Mouse (Mus musculus) activated CD4-positive, CD25-positive, alpha-beta regulatory T cell, adult 4 months (primary cell): Measurements from ENCODE around the gene Dach1. TPM values are rescaled to one million over a fixed set of nuclear protein-coding genes. Genes with fewer than 3 reads are reported as not detected.

Source experiments
- ATAC-seq: one replicate; pipeline ENCODE4 v1.8.0; 2017
- polyA plus RNA-seq, 2 experiments: library from polyadenylated mRNA; unstranded; fragments of 100-300 nt; shearing (Covaris generic); gene quantifications; one replicate each; pipeline ENCODE4 v1.2.1; 2017

Gene Dach1
- not detected for polyA plus RNA-seq

- ATAC-seq = no peak
Observed at GRCm38 (mm10) chr14:98169421-98170076, at the start of gene Dach1. Gene Dach1, minus strand, starts transcription at chr14:98169765.

GRCm38 (mm10) chr14:98200089-98200488 lies 30.5 kb upstream of the Dach1 start:
- ATAC-seq = no peak

- ATAC-seq = no peak
Observed at GRCm38 (mm10) chr14:98181545-98181944, 12.0 kb upstream of the Dach1 start.

- no peak for ATAC-seq
Observed at GRCm38 (mm10) chr14:98173831-98174230, 4.3 kb upstream of the Dach1 start.

- no peak for ATAC-seq
Observed at GRCm38 (mm10) chr14:98172394-98172905, 2.9 kb upstream of the Dach1 start.

GRCm38 (mm10) chr14:98171861-98172260 lies 2.3 kb upstream of the Dach1 start:
- ATAC-seq = no peak

GRCm38 (mm10) chr14:98168908-98169401 lies 610 bp downstream of the Dach1 start:
- no peak for ATAC-seq

GRCm38 (mm10) chr14:98168039-98168907 lies 1.3 kb downstream of the Dach1 start:
- ATAC-seq = no peak

GRCm38 (mm10) chr14:98167186-98168038 lies 2.2 kb downstream of the Dach1 start:
- ATAC-seq = no peak

- ATAC-seq = no peak
Observed at GRCm38 (mm10) chr14:98166318-98166976, 3.1 kb downstream of the Dach1 start.

- ATAC-seq = no peak
Observed at GRCm38 (mm10) chr14:98156753-98157152, 12.8 kb downstream of the Dach1 start.

- no peak for ATAC-seq
Observed at GRCm38 (mm10) chr14:98155725-98156392, 13.7 kb downstream of the Dach1 start.

- no peak for ATAC-seq
Observed at GRCm38 (mm10) chr14:98154832-98155422, 14.6 kb downstream of the Dach1 start.

- no peak for ATAC-seq
Observed at GRCm38 (mm10) chr14:98141758-98142157, 27.8 kb downstream of the Dach1 start.

- no peak for ATAC-seq
Observed at GRCm38 (mm10) chr14:98138873-98139665, 30.5 kb downstream of the Dach1 start.

- ATAC-seq = no peak
Observed at GRCm38 (mm10) chr14:98134546-98134945, 35.0 kb downstream of the Dach1 start.

- ATAC-seq = no peak
Observed at GRCm38 (mm10) chr14:98123032-98123431, 46.5 kb downstream of the Dach1 start.

- ATAC-seq = no peak
Observed at GRCm38 (mm10) chr14:98116627-98117026, 52.9 kb downstream of the Dach1 start.

- ATAC-seq = no peak
Observed at GRCm38 (mm10) chr14:98113106-98113505, 56.5 kb downstream of the Dach1 start.

GRCm38 (mm10) chr14:98109929-98110328 lies 59.6 kb downstream of the Dach1 start:
- no peak for ATAC-seq
